In the genomic region with DNA sequence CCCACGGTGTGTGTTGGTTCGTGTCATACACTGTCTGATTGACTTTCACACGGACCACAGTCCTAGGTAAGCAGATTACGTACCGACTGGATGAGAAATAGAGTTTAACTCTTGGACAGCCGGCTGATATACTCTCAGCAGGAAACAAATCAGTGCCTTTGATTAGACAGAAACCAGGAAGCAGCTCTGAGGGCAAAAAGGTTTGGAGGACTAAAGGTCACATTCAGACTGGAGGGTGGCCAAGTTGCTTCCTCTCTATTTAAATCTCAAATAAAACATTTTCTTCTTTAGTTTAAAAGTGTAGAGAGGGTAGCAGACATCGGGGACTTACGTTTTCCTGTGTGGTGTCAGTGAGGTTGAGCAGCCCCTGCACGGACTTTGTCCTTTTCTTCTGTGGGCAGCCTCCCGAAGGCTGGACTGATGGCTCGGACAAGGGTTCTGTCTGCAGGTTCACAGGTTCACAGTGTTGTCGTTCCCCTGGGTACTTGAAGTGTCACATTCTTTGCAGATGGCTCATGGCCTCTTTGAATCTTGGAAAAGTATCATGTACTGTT, we compare ENCODE assay signal across 11 mouse cellular contexts.
DNase-seq lines count a peak whose midpoint lies in the region; ATAC-seq and TF ChIP-seq lines count a peak whose summit lies in the region.
"Had no signal": no experiment of that assay in that cellular context is flagged by ENCODE, and none has a peak within 500 bp of the region (broad histone marks: within the 10 kb centered on the region; RNA-seq: fewer than 3 reads in every experiment).

No protein-coding gene starts in this region.

- no peaks in the 10 kb centered on the region for H3K9me3 ChIP-seq in embryonic facial prominence, embryonic 15.5 days (replicated peaks)
- H3K9me3 ChIP-seq in embryonic facial prominence, embryonic 10.5 days, result no peaks in the 10 kb centered on the region
- no peaks in the 10 kb centered on the region for H3K9me3 ChIP-seq in lung, postnatal 0 days (ENCODE audit: low read length)
- H3K9me3 ChIP-seq in stomach, embryonic 15.5 days, result no peaks in the 10 kb centered on the region
- H3K9me3 ChIP-seq: forebrain, embryonic 13.5 days; hindbrain, embryonic 15.5 days had no signal

- no peak for TF ChIP-seq CTCF in lung, postnatal 0 days (IDR thresholded peaks at IDR 0.05)

- H3K27ac ChIP-seq in embryonic facial prominence, embryonic 15.5 days (replicated peaks), result 0 out of 2 replicates have a peak overlapping the region, but pooled peaks have one; percentile 34
- no peak overlapping the region for H3K27ac ChIP-seq in embryonic facial prominence, embryonic 10.5 days (replicated peaks)
- no peak overlapping the region for H3K27ac ChIP-seq in lung, postnatal 0 days (ENCODE audit: low read length)
- peak overlapping the region; percentile 19; the same call in 1 of the 2 replicates for H3K27ac ChIP-seq in stomach, embryonic 15.5 days
- H3K27ac ChIP-seq: forebrain, embryonic 13.5 days; hindbrain, embryonic 15.5 days had no signal

- no peak overlapping the region for H3K4me3 ChIP-seq in embryonic facial prominence, embryonic 15.5 days (replicated peaks)
- H3K4me3 ChIP-seq in embryonic facial prominence, embryonic 10.5 days, result no peak overlapping the region
- H3K4me3 ChIP-seq in lung, postnatal 0 days (ENCODE audit: low read depth, low read length), result no peak overlapping the region
- H3K4me3 ChIP-seq in stomach, embryonic 15.5 days (replicated peaks), result no peak overlapping the region
- H3K4me3 ChIP-seq: forebrain, embryonic 13.5 days; hindbrain, embryonic 15.5 days had no signal

- H3K4me2 ChIP-seq in embryonic facial prominence, embryonic 15.5 days (replicated peaks), result no peak overlapping the region
- H3K4me2 ChIP-seq in lung, postnatal 0 days (replicated peaks; ENCODE audit: low read depth, low read length), result no peak overlapping the region
- no peak overlapping the region for H3K4me2 ChIP-seq in stomach, embryonic 15.5 days
- H3K4me2 ChIP-seq: forebrain, embryonic 13.5 days; hindbrain, embryonic 15.5 days had no signal

- H3K36me3 ChIP-seq in embryonic facial prominence, embryonic 15.5 days, result peaks cover 38% of the 10 kb centered on the region
- peaks cover 85% of the 10 kb centered on the region for H3K36me3 ChIP-seq in embryonic facial prominence, embryonic 10.5 days (replicated peaks)
- peaks cover 7% of the 10 kb centered on the region; the same call in 1 of the 2 replicates for H3K36me3 ChIP-seq in lung, postnatal 0 days (ENCODE audit: insufficient read depth, low read length)
- H3K36me3 ChIP-seq in stomach, embryonic 15.5 days, result peaks cover 13% of the 10 kb centered on the region

- TF ChIP-seq EP300 in lung, postnatal 0 days (IDR thresholded peaks at IDR 0.05), result no peak

- DNase-seq in embryonic facial prominence, embryonic 10.5 days (ENCODE audit: low spot score), result no peak
- DNase-seq in lung, postnatal 0 days (ENCODE audit: low spot score), result no peak
- no peak for DNase-seq in lung, postnatal 4 days
- peak; percentile 69 for DNase-seq in kidney, adult 9 months
- DNase-seq in cerebellum, postnatal 10 days, result no peak
- no peak for DNase-seq in cerebellum, adult 18-20 months
- DNase-seq: adrenal gland, adult 8-10 months had no signal

- WGBS in embryonic facial prominence, embryonic 15.5 days, result 54% methylated on average over 12 of the region's 12 CpGs
- WGBS in embryonic facial prominence, embryonic 10.5 days, result 59% methylated on average over 12 of the region's 12 CpGs
- 37% methylated on average over 12 of the region's 12 CpGs for WGBS in lung, postnatal 0 days
- WGBS in stomach, embryonic 15.5 days, result 40% methylated on average over 12 of the region's 12 CpGs

- no peak for ATAC-seq in embryonic facial prominence, embryonic 15.5 days (ENCODE audit: insufficient number of reproducible peaks, low FRiP score, low TSS enrichment, low read depth)
- peak; percentile 40 for ATAC-seq in lung, postnatal 0 days
- ATAC-seq in stomach, embryonic 15.5 days (ENCODE audit: insufficient read depth, low FRiP score, low read depth), result peak; percentile 55; the same call in 1 of the 2 replicates
- ATAC-seq: forebrain, embryonic 13.5 days had no signal

- H3K27me3 ChIP-seq in embryonic facial prominence, embryonic 15.5 days, result no peaks in the 10 kb centered on the region
- H3K27me3 ChIP-seq in embryonic facial prominence, embryonic 10.5 days (replicated peaks; ENCODE audit: low read depth, poor library complexity, severe bottlenecking), result no peaks in the 10 kb centered on the region
- H3K27me3 ChIP-seq in lung, postnatal 0 days (replicated peaks; ENCODE audit: insufficient read depth, low read length), result no peaks in the 10 kb centered on the region
- H3K27me3 ChIP-seq in stomach, embryonic 15.5 days (replicated peaks), result no peaks in the 10 kb centered on the region
- H3K27me3 ChIP-seq: forebrain, embryonic 13.5 days; hindbrain, embryonic 15.5 days had no signal

- peaks cover 20% of the 10 kb centered on the region; the same call in 1 of the 2 replicates for H3K4me1 ChIP-seq in embryonic facial prominence, embryonic 15.5 days
- peaks cover 25% of the 10 kb centered on the region for H3K4me1 ChIP-seq in embryonic facial prominence, embryonic 10.5 days
- no peaks in the 10 kb centered on the region; the same call in 1 of the 2 replicates for H3K4me1 ChIP-seq in lung, postnatal 0 days (ENCODE audit: insufficient read depth, low read depth, low read length)
- H3K4me1 ChIP-seq in stomach, embryonic 15.5 days, result 0 out of 2 replicates have a peak, but pooled peaks cover 5% of the 10 kb centered on the region
- H3K4me1 ChIP-seq: forebrain, embryonic 13.5 days; hindbrain, embryonic 15.5 days had no signal

- H3K9ac ChIP-seq in embryonic facial prominence, embryonic 15.5 days, result no peak overlapping the region
- H3K9ac ChIP-seq in lung, postnatal 0 days (replicated peaks; ENCODE audit: low read depth), result no peak overlapping the region
- no peak overlapping the region for H3K9ac ChIP-seq in stomach, embryonic 15.5 days
- H3K9ac ChIP-seq: forebrain, embryonic 13.5 days; hindbrain, embryonic 15.5 days had no signal

Comparison
In these comparisons a context has a peak if more than half of its experiments do, and no peak if none do; other contexts are left out.
1. H3K27ac ChIP-seq: peak in embryonic facial prominence, embryonic 15.5 days (single experiment) and stomach, embryonic 15.5 days (single experiment); none in embryonic facial prominence, embryonic 10.5 days (single experiment) and lung, postnatal 0 days (single experiment).